Mouse (Mus musculus): ENCODE measurements around the gene Bak1. TPM values are rescaled to one million over a fixed set of nuclear protein-coding genes. Genes with fewer than 3 reads are reported as not detected.
A peak's percentile ranks its signal among the peaks of the same experiment; 100 is the strongest.
"Not testable (repeated sequence)": the region's sequence is repeated elsewhere in the genome, so short reads cannot be mapped to it uniquely, and the experiment has no call there.

Bak1 gene
- polyA plus RNA-seq, 1 experiment from 2014 or later: 3.5 TPM

GRCm38 (mm10) chr17:26985503-26986179, 43.2 kb downstream of the Bak1 start:
- H3K27me3 ChIP-seq (replicated peaks): no peaks in the 10 kb centered on the region

GRCm38 (mm10) chr17:26983382-26983781, 45.4 kb downstream of the Bak1 start:
- no peak for ATAC-seq (replicated peaks)
- no peaks in the 10 kb centered on the region for H3K4me1 ChIP-seq
- no peak overlapping the region for H3K27ac ChIP-seq
- H3K36me3 ChIP-seq (replicated peaks): peaks cover 2% of the 10 kb centered on the region; the same call in 1 of the 2 replicates
- H3K4me3 ChIP-seq: no peak overlapping the region
- 94% methylated on average over 4 of the region's 4 CpGs for WGBS
- H3K9me3 ChIP-seq: no peaks in the 10 kb centered on the region
- no peak overlapping the region for H3K4me2 ChIP-seq
- no peaks in the 10 kb centered on the region for H3K27me3 ChIP-seq (replicated peaks)
- H3K9ac ChIP-seq: no peak overlapping the region

More at GRCm38 (mm10) chr17:26985503-26986179, 43.2 kb downstream of the Bak1 start:
- no peak overlapping the region for H3K4me2 ChIP-seq
- H3K9ac ChIP-seq: no peak overlapping the region
- no peaks in the 10 kb centered on the region for H3K9me3 ChIP-seq
- no peak overlapping the region for H3K4me3 ChIP-seq
- no peaks in the 10 kb centered on the region for H3K36me3 ChIP-seq (replicated peaks)
- H3K4me1 ChIP-seq: no peaks in the 10 kb centered on the region
- 89% methylated on average over 10 of the region's 10 CpGs for WGBS
- no peak for ATAC-seq (replicated peaks)
- H3K27ac ChIP-seq: no peak overlapping the region

- H3K27me3 ChIP-seq (replicated peaks): no peaks in the 10 kb centered on the region
- 80% methylated on average over 2 of the region's 2 CpGs for WGBS
- H3K4me3 ChIP-seq: no peak overlapping the region
- peaks cover 8% of the 10 kb centered on the region for H3K4me1 ChIP-seq
- H3K27ac ChIP-seq: no peak overlapping the region
- no peak overlapping the region for H3K4me2 ChIP-seq
- peaks cover 12% of the 10 kb centered on the region; the same call in 1 of the 2 replicates for H3K36me3 ChIP-seq (replicated peaks)
- no peaks in the 10 kb centered on the region for H3K9me3 ChIP-seq
- no peak overlapping the region for H3K9ac ChIP-seq
- no peak for ATAC-seq (replicated peaks)
These were observed 47.8 kb downstream of the Bak1 start for GRCm38 (mm10) chr17:26981050-26981449.

GRCm38 (mm10) chr17:26979426-26979825, 49.4 kb downstream of the Bak1 start:
- Histone ChIP-seq H3K27me3 (replicated peaks) (no peaks in the 10 kb centered on the region), H3K4me3 (no peak overlapping the region), H3K9ac (no peak overlapping the region), H3K36me3 (replicated peaks) (peaks cover 21% of the 10 kb centered on the region; the same call in 1 of the 2 replicates), H3K4me1 (peaks cover 24% of the 10 kb centered on the region), H3K27ac (no peak overlapping the region), H3K4me2 (no peak overlapping the region), H3K9me3 (no peaks in the 10 kb centered on the region)
- ATAC-seq (replicated peaks): no peak
- WGBS: 81% methylated on average over 2 of the region's 2 CpGs

- not testable (repeated sequence) for H3K9ac ChIP-seq; H3K4me3 ChIP-seq; H3K27ac ChIP-seq; H3K9me3 ChIP-seq; H3K4me2 ChIP-seq; H3K27me3 ChIP-seq (replicated peaks); ATAC-seq (replicated peaks)
- peaks cover 37% of the 10 kb centered on the region for H3K4me1 ChIP-seq
- peaks cover 21% of the 10 kb centered on the region; the same call in 1 of the 2 replicates for H3K36me3 ChIP-seq (replicated peaks)
- WGBS: 85% methylated on average over 6 of the region's 6 CpGs
These were observed 51.5 kb downstream of the Bak1 start for GRCm38 (mm10) chr17:26977354-26977753.

- H3K27me3 ChIP-seq (replicated peaks): no peaks in the 10 kb centered on the region
- H3K36me3 ChIP-seq (replicated peaks): peaks cover 21% of the 10 kb centered on the region; the same call in 1 of the 2 replicates
- ATAC-seq (replicated peaks): no peak
- H3K27ac ChIP-seq: no peak overlapping the region
- H3K9ac ChIP-seq: no peak overlapping the region
- H3K4me3 ChIP-seq: no peak overlapping the region
- no peak overlapping the region for H3K4me2 ChIP-seq
- H3K9me3 ChIP-seq: no peaks in the 10 kb centered on the region
- H3K4me1 ChIP-seq: peaks cover 50% of the 10 kb centered on the region
These were observed 53.4 kb downstream of the Bak1 start for GRCm38 (mm10) chr17:26975415-26975814.

- no peak for ATAC-seq (replicated peaks)
- H3K36me3 ChIP-seq (replicated peaks): peaks cover 23% of the 10 kb centered on the region; the same call in 1 of the 2 replicates
- H3K4me1 ChIP-seq: peaks cover 50% of the 10 kb centered on the region
- H3K9ac ChIP-seq: no peak overlapping the region
- no peak overlapping the region for H3K27ac ChIP-seq
- peak overlapping the region; percentile 90 for H3K4me2 ChIP-seq
- WGBS: 93% methylated on average over 15 of the region's 15 CpGs
- H3K27me3 ChIP-seq (replicated peaks): no peaks in the 10 kb centered on the region
- no peak overlapping the region for H3K4me3 ChIP-seq
- no peaks in the 10 kb centered on the region for H3K9me3 ChIP-seq
These were observed 54.3 kb downstream of the Bak1 start for GRCm38 (mm10) chr17:26974547-26974946.

GRCm38 (mm10) chr17:26972703-26973574, 55.9 kb downstream of the Bak1 start, which contains the start of gene Zbtb9:
Zbtb9 (plus strand) TSS chr17:26973167.
- Histone ChIP-seq H3K9ac (peak within 1 kb of the TSS; percentile 70), H3K27me3 (replicated peaks) (no peaks in the 10 kb centered on the region), H3K27ac (peak within 1 kb of the TSS; percentile 75), H3K4me3 (peak within 1 kb of the TSS; percentile 60), H3K36me3 (replicated peaks) (peaks cover 27% of the 10 kb centered on the region), H3K9me3 (no peaks in the 10 kb centered on the region), H3K4me2 (peak within 1 kb of the TSS; percentile 90), H3K4me1 (peaks cover 50% of the 10 kb centered on the region)
- peak; percentile 99 for ATAC-seq (replicated peaks)
- WGBS: under 1% methylated on average over 75 of the region's 75 CpGs

- Histone ChIP-seq H3K4me1 (peaks cover 50% of the 10 kb centered on the region), H3K4me3 (peak overlapping the region; percentile 60), H3K27me3 (replicated peaks) (no peaks in the 10 kb centered on the region), H3K36me3 (replicated peaks) (peaks cover 31% of the 10 kb centered on the region), H3K9ac (peak overlapping the region; percentile 70; the same call in 1 of the 2 replicates), H3K27ac (peak overlapping the region; percentile 75), H3K9me3 (no peaks in the 10 kb centered on the region), H3K4me2 (peak overlapping the region; percentile 71)
- no peak for ATAC-seq (replicated peaks)
- WGBS: 4% methylated on average over 3 of the region's 3 CpGs
These were observed 56.7 kb downstream of the Bak1 start for GRCm38 (mm10) chr17:26972107-26972506.

- Histone ChIP-seq H3K4me2 (no peak overlapping the region; the same call in 1 of the 2 replicates), H3K4me3 (peak overlapping the region; percentile 60; the same call in 1 of the 2 replicates), H3K27ac (0 out of 2 replicates have a peak overlapping the region, but pooled peaks have one; percentile 7), H3K27me3 (replicated peaks) (no peaks in the 10 kb centered on the region), H3K36me3 (replicated peaks) (peaks cover 39% of the 10 kb centered on the region), H3K4me1 (peaks cover 46% of the 10 kb centered on the region), H3K9me3 (no peaks in the 10 kb centered on the region), H3K9ac (peak overlapping the region; percentile 18; the same call in 1 of the 2 replicates)
- WGBS: 52% methylated on average over 8 of the region's 8 CpGs
- ATAC-seq (replicated peaks): no peak
These were observed 57.4 kb downstream of the Bak1 start for GRCm38 (mm10) chr17:26971247-26971905.

GRCm38 (mm10) chr17:26970221-26970620, 58.6 kb downstream of the Bak1 start:
- H3K9me3 ChIP-seq: no peaks in the 10 kb centered on the region
- WGBS: 78% methylated on average over 12 of the region's 12 CpGs
- H3K4me2 ChIP-seq: no peak overlapping the region
- H3K9ac ChIP-seq: no peak overlapping the region
- peaks cover 39% of the 10 kb centered on the region for H3K36me3 ChIP-seq (replicated peaks)
- no peak overlapping the region for H3K27ac ChIP-seq
- H3K27me3 ChIP-seq (replicated peaks): no peaks in the 10 kb centered on the region
- no peak overlapping the region for H3K4me3 ChIP-seq
- peaks cover 34% of the 10 kb centered on the region for H3K4me1 ChIP-seq
- ATAC-seq (replicated peaks): no peak
